Mouse (Mus musculus): ENCODE results near the gene Actr8. TPM values are rescaled to one million over a fixed set of nuclear protein-coding genes. Genes with fewer than 3 reads are reported as not detected.

Gene Actr8
- polyA plus RNA-seq, 1 experiment from 2014 or later: 54.1 TPM

GRCm38 (mm10) chr14:30019375-30019774 lies 41.2 kb downstream of the Actr8 start:
- H3K4me3 ChIP-seq: no peak overlapping the region
- no peak overlapping the region for H3K9ac ChIP-seq
- H3K27me3 ChIP-seq: no peaks in the 10 kb centered on the region
- H3K4me2 ChIP-seq: no peak overlapping the region
- peaks cover 4% of the 10 kb centered on the region; the same call in 1 of the 2 replicates for H3K4me1 ChIP-seq
- H3K9me3 ChIP-seq: no peaks in the 10 kb centered on the region
- no peaks in the 10 kb centered on the region for H3K36me3 ChIP-seq
- no peak for ATAC-seq (ENCODE audit: insufficient number of reproducible peaks, low FRiP score, low TSS enrichment, low read depth)
- no peak overlapping the region for H3K27ac ChIP-seq
- 90% methylated on average over 8 of the region's 8 CpGs for WGBS

DNA sequence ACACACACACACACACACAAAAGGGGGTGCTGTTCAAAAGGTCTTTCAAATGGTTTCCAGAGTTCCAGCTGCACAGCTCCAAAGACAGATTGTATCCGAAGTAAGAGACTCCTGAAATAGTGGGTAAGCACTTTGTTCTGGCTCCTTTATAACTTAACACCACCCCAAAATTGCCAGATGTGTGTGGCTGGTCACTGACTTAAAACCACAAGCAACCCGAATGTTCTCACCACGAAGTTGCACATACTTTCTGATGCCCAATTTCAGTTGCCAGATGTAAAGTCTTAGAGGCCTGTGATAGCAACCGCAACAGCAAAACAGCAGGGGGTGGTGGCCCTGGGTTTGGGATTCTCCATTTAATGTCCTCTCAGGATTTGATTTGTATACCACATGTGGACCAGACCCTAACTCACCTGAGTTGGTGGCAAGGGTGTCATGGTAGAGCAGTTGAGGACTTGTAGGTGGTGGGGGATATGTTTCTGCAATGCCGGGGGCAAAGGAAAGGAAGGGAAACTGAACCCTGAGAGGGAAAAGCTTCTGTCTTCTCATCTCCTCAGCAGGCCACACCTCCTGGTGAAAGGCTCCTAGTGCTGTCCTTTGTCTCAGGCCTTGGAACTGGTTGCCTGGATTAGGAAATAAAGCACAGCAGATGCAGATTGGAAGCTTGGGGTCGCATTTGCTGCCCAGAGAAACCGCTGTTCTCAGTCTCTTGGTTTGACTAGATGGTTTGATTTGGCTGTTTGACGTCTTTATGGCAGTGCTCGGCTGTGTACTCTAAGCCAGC lies 41.8 kb downstream of the Actr8 start:
- no peak overlapping the region for H3K27ac ChIP-seq
- no peak overlapping the region for H3K4me2 ChIP-seq
- H3K9me3 ChIP-seq: no peaks in the 10 kb centered on the region
- H3K36me3 ChIP-seq: no peaks in the 10 kb centered on the region
- H3K9ac ChIP-seq: no peak overlapping the region
- WGBS: 37% methylated on average over 9 of the region's 9 CpGs
- no peak for ATAC-seq (ENCODE audit: insufficient number of reproducible peaks, low FRiP score, low TSS enrichment, low read depth)
- no peak overlapping the region for H3K4me3 ChIP-seq
- H3K27me3 ChIP-seq: no peaks in the 10 kb centered on the region
- peaks cover 4% of the 10 kb centered on the region; the same call in 1 of the 2 replicates for H3K4me1 ChIP-seq

GRCm38 (mm10) chr14:30022471-30022870 lies 44.3 kb downstream of the Actr8 start:
- H3K4me3 ChIP-seq: no peak overlapping the region
- H3K9ac ChIP-seq: no peak overlapping the region
- H3K4me1 ChIP-seq: 0 out of 2 replicates have a peak, but pooled peaks cover 4% of the 10 kb centered on the region
- no peaks in the 10 kb centered on the region for H3K36me3 ChIP-seq
- no peak overlapping the region for H3K4me2 ChIP-seq
- H3K27me3 ChIP-seq: no peaks in the 10 kb centered on the region
- no peaks in the 10 kb centered on the region for H3K9me3 ChIP-seq
- WGBS: 88% methylated on average over 6 of the region's 6 CpGs
- no peak for ATAC-seq (ENCODE audit: insufficient number of reproducible peaks, low FRiP score, low TSS enrichment, low read depth)
- no peak overlapping the region for H3K27ac ChIP-seq

- Histone ChIP-seq H3K4me2 (no peak overlapping the region), H3K27ac (no peak overlapping the region), H3K4me1 (no peaks in the 10 kb centered on the region), H3K27me3 (no peaks in the 10 kb centered on the region), H3K36me3 (no peaks in the 10 kb centered on the region), H3K9ac (no peak overlapping the region), H3K9me3 (no peaks in the 10 kb centered on the region), H3K4me3 (no peak overlapping the region)
- ATAC-seq (ENCODE audit: insufficient number of reproducible peaks, low FRiP score, low TSS enrichment, low read depth): no peak
- WGBS: 48% methylated on average over 7 of the region's 7 CpGs
Observed at GRCm38 (mm10) chr14:30024387-30024786, 46.2 kb downstream of the Actr8 start.

DNA sequence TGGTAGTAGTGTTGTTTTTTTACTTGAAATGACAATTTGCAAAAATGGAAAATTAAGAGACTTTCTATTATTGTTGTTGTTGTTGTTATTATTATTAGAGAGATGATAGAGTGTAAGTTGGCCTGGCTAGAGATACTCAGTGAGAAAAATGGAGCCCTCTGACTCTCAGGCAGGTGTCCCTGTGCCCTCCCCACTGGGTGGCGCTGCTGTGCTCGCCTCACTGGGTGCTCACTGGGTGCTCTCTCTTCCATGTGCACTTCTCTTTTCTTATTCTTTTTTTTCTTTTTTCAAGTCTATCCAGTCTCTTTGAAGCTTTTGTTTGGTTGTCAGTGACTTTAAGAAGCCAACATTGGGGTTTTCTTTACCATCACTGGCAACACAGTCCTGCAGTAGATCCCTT lies 49.2 kb downstream of the Actr8 start:
- Histone ChIP-seq H3K4me2 (no peak overlapping the region), H3K4me3 (no peak overlapping the region), H3K9ac (no peak overlapping the region), H3K4me1 (no peaks in the 10 kb centered on the region), H3K27me3 (no peaks in the 10 kb centered on the region), H3K36me3 (no peaks in the 10 kb centered on the region), H3K9me3 (no peaks in the 10 kb centered on the region), H3K27ac (no peak overlapping the region)
- no peak for ATAC-seq (ENCODE audit: insufficient number of reproducible peaks, low FRiP score, low TSS enrichment, low read depth)
- WGBS: 39% methylated on average over 2 of the region's 2 CpGs

DNA sequence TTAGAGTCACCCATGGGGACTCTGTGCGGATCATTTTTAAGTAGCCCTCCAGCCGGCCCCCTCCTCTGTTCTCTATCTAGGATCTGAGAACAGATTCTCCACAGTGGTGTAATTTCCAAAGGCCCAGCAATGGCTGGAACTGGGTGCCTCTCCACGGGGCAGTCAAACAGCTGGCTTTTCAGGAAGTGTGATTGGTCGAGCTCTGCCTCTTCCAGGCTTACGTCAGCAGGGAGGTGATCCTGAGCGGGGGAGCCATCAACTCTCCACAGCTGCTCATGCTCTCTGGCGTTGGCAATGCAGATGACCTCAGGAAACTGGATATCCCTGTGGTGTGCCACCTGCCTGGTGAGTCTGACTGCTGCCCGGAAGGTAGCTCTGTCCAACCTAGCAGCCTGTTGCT lies 55.3 kb downstream of the Actr8 start:
- H3K27me3 ChIP-seq: no peaks in the 10 kb centered on the region
- no peaks in the 10 kb centered on the region for H3K9me3 ChIP-seq
- no peak for ATAC-seq (ENCODE audit: insufficient number of reproducible peaks, low FRiP score, low TSS enrichment, low read depth)
- H3K4me3 ChIP-seq: no peak overlapping the region
- H3K36me3 ChIP-seq: no peaks in the 10 kb centered on the region
- no peak overlapping the region for H3K9ac ChIP-seq
- no peak overlapping the region for H3K27ac ChIP-seq
- no peak overlapping the region for H3K4me2 ChIP-seq
- H3K4me1 ChIP-seq: no peaks in the 10 kb centered on the region
- 57% methylated on average over 8 of the region's 8 CpGs for WGBS

- Histone ChIP-seq H3K27ac (no peak overlapping the region), H3K9ac (no peak overlapping the region), H3K4me1 (no peaks in the 10 kb centered on the region), H3K36me3 (no peaks in the 10 kb centered on the region), H3K9me3 (no peaks in the 10 kb centered on the region), H3K4me2 (no peak overlapping the region), H3K4me3 (no peak overlapping the region), H3K27me3 (no peaks in the 10 kb centered on the region)
- ATAC-seq (ENCODE audit: insufficient number of reproducible peaks, low FRiP score, low TSS enrichment, low read depth): no peak
- 87% methylated on average over 18 of the region's 18 CpGs for WGBS
Observed at GRCm38 (mm10) chr14:30038431-30038830, 60.3 kb downstream of the Actr8 start.

GRCm38 (mm10) chr14:30039413-30039812 lies 61.3 kb downstream of the Actr8 start:
- no peak overlapping the region for H3K9ac ChIP-seq
- no peaks in the 10 kb centered on the region for H3K36me3 ChIP-seq
- WGBS: 68% methylated on average over 4 of the region's 4 CpGs
- H3K9me3 ChIP-seq: no peaks in the 10 kb centered on the region
- H3K4me2 ChIP-seq: no peak overlapping the region
- no peaks in the 10 kb centered on the region for H3K4me1 ChIP-seq
- no peak for ATAC-seq (ENCODE audit: insufficient number of reproducible peaks, low FRiP score, low TSS enrichment, low read depth)
- no peak overlapping the region for H3K27ac ChIP-seq
- H3K27me3 ChIP-seq: no peaks in the 10 kb centered on the region
- H3K4me3 ChIP-seq: no peak overlapping the region

DNA sequence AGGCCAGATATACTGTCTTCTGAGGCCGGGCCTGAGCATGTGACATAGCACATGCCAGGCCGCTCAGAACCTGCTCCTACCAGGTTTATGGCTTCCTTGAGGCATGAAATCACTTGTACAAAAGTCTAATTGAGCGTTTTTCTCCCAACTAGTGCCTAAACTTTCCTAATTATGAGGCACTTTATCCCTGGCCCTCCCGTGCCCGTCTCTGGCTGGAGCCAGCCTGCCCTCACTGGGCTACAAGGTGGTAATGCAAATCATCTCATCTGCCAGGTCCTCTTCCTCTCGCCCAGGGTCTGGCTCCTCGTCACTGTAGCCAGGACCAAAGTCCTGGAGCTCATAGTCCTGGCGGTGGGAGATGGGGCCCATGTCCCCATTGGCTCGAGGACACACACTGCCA lies 63.7 kb downstream of the Actr8 start:
- Histone ChIP-seq H3K27ac (no peak overlapping the region), H3K27me3 (no peaks in the 10 kb centered on the region), H3K9me3 (no peaks in the 10 kb centered on the region), H3K4me1 (no peaks in the 10 kb centered on the region), H3K4me3 (no peak overlapping the region), H3K4me2 (no peak overlapping the region), H3K36me3 (no peaks in the 10 kb centered on the region), H3K9ac (no peak overlapping the region)
- no peak for ATAC-seq (ENCODE audit: insufficient number of reproducible peaks, low FRiP score, low TSS enrichment, low read depth)
- WGBS: 68% methylated on average over 9 of the region's 9 CpGs

- 85% methylated on average over 7 of the region's 7 CpGs for WGBS
- H3K9me3 ChIP-seq: no peaks in the 10 kb centered on the region
Observed at GRCm38 (mm10) chr14:30043356-30043940, 65.3 kb downstream of the Actr8 start.

GRCm38 (mm10) chr14:30045239-30045638 lies 67.1 kb downstream of the Actr8 start:
- Histone ChIP-seq H3K4me1 (no peaks in the 10 kb centered on the region), H3K9me3 (no peaks in the 10 kb centered on the region), H3K27me3 (no peaks in the 10 kb centered on the region), H3K27ac (no peak overlapping the region), H3K36me3 (no peaks in the 10 kb centered on the region), H3K4me2 (no peak overlapping the region), H3K9ac (no peak overlapping the region), H3K4me3 (no peak overlapping the region)
- 86% methylated on average over 10 of the region's 10 CpGs for WGBS
- no peak for ATAC-seq (ENCODE audit: insufficient number of reproducible peaks, low FRiP score, low TSS enrichment, low read depth)

More at GRCm38 (mm10) chr14:30043356-30043940, 65.3 kb downstream of the Actr8 start:
- no peak for ATAC-seq (ENCODE audit: insufficient number of reproducible peaks, low FRiP score, low TSS enrichment, low read depth)
- H3K9ac ChIP-seq: no peak overlapping the region
- no peaks in the 10 kb centered on the region for H3K36me3 ChIP-seq
- H3K4me1 ChIP-seq: no peaks in the 10 kb centered on the region
- H3K27me3 ChIP-seq: no peaks in the 10 kb centered on the region
- no peak overlapping the region for H3K4me3 ChIP-seq
- H3K27ac ChIP-seq: no peak overlapping the region
- no peak overlapping the region for H3K4me2 ChIP-seq

DNA sequence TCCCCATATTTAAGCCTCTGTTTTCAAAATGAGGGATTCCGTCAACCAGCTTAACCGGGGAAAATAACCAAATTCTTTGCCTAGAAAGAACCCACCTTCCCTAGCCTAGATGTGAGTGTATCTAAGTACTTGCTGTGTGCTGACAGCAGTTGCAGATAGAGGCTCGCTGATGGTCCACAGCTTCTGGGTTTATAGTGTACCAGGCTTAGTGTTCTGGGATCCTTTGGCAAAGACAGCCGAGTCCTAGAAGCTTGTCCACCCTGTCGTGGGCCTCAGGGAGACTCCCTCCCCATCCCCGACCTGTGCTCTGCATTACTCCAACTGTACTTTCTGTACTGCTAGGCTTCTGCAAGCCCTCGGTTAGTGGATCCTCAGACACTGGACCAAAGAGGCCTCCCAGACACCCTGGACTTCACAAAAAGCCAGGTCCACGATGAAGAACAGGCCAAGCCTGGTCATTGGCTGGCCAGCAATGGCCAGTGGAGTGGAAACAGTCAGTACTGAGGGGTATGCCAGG lies 67.6 kb downstream of the Actr8 start:
- no peak overlapping the region for H3K27ac ChIP-seq
- H3K9ac ChIP-seq: no peak overlapping the region
- no peak for ATAC-seq (ENCODE audit: insufficient number of reproducible peaks, low FRiP score, low TSS enrichment, low read depth)
- WGBS: 78% methylated on average over 8 of the region's 8 CpGs
- H3K4me2 ChIP-seq: no peak overlapping the region
- no peaks in the 10 kb centered on the region for H3K9me3 ChIP-seq
- no peaks in the 10 kb centered on the region for H3K27me3 ChIP-seq
- no peaks in the 10 kb centered on the region for H3K4me1 ChIP-seq
- no peak overlapping the region for H3K4me3 ChIP-seq
- no peaks in the 10 kb centered on the region for H3K36me3 ChIP-seq
